Mouse (Mus musculus) forebrain, embryonic 10.5 days (tissue): Measurements from ENCODE around the gene Aimp1. TPM values are rescaled to one million over a fixed set of nuclear protein-coding genes. Genes with fewer than 3 reads are reported as not detected.

Experiments used
- DNase-seq: peaks from one replicate; pipeline ENCODE4 v3.0.0-alpha.2; 2017; ENCODE audit warnings: low spot score; ENCODE audit errors: extremely low spot score
- H3K27ac ChIP-seq: fragments of 300-500 bp; sonication (generic); 2 replicates; pipeline ENCODE4 v1.5.1; 2016; ENCODE audit warnings: mild to moderate bottlenecking
- H3K27me3 ChIP-seq: fragments of 300-500 bp; sonication (generic); 2 replicates; pipeline ENCODE4 v1.6.1; 2016; ENCODE audit warnings: mild to moderate bottlenecking; ENCODE audit not compliant: poor library complexity, severe bottlenecking
- H3K36me3 ChIP-seq: fragments of 300-500 bp; sonication (generic); replicated peaks from 2 replicates; pipeline ENCODE4 v1.6.1; 2016; ENCODE audit warnings: mild to moderate bottlenecking, moderate library complexity
- H3K4me1 ChIP-seq: fragments of 300-500 bp; sonication (generic); 2 replicates; pipeline ENCODE4 v1.6.1; 2016
- H3K4me3 ChIP-seq: fragments of 300-500 bp; sonication (generic); 2 replicates; pipeline ENCODE4 v1.5.1; 2016; ENCODE audit warnings: mild to moderate bottlenecking, moderate library complexity
- H3K9me3 ChIP-seq: fragments of 300-500 bp; sonication (generic); 2 replicates; pipeline ENCODE4 v1.6.1; 2016; ENCODE audit warnings: mild to moderate bottlenecking, moderate library complexity
- WGBS: fragments of 180-500 bp; shearing (Covaris S2); methylation state at CpG from one replicate; pipeline ENCODE4 v1.1.7; 2016; 5-methylcytosine and 5-hydroxymethylcytosine counted together
- polyA plus RNA-seq: library from polyadenylated mRNA; unstranded; fragments of >200 nt; fragmentation: Nextera tagmentation; extraction: Ambion mirVana; gene quantifications from 2 replicates; pipeline ENCODE4 v1.2.1, GENCODE M21; 2016

Aimp1 gene
- polyA plus RNA-seq, 1 experiment from 2014 or later = 78.0 TPM

DNA sequence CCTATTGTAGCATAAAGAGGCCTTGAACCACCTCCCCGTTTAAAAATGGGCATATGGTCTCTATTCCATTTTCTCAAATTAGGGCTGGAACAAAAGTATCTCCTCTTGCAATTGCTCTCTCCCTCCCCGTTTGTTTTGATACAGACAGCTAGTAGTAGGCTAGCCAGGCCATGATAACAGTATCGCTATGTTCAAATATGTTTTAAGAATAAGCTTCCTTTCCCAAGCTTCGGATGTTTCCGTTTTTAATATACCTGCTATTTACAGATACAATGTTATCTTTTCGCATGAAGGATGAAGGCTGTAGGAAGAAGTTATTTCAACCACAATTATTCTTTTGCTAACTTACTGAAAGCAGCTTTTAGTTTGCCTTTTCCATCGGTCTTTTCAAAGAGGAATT, 34.8 kb downstream of the Aimp1 start:
- 91% methylated on average over 7 of the region's 7 CpGs for WGBS
- no peaks in the 10 kb centered on the region for H3K36me3 ChIP-seq
- no peak for DNase-seq

DNA sequence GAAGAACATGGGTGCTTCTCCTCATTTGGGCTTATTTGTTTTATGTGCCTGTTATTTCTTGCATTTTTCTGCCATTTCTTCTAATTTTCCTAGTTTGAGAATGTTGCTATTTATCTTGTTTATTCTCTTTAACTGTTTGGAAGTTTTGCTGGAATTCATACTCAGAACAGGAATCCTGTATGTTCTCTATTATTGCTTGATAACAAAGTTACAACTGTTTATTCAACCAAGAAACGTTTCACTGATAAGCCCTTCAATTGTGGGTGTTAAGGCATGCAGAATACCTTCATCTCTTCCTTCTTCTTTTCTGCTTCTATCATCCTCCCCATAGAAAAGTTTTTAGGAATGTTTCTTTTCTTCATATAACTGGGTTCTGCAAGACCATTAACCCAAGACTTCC, 37.4 kb downstream of the Aimp1 start:
- H3K36me3 ChIP-seq = no peaks in the 10 kb centered on the region
- no peaks in the 10 kb centered on the region for H3K4me1 ChIP-seq
- no peak overlapping the region for H3K27ac ChIP-seq
- H3K27me3 ChIP-seq = no peaks in the 10 kb centered on the region
- no peaks in the 10 kb centered on the region for H3K9me3 ChIP-seq
- DNase-seq = no peak
- no peak overlapping the region for H3K4me3 ChIP-seq
- WGBS = 60% methylated on average over 1 of the region's 1 CpGs

More for the DNA sequence above, 34.8 kb downstream of the Aimp1 start:
- H3K27ac ChIP-seq = no peak overlapping the region
- H3K27me3 ChIP-seq = no peaks in the 10 kb centered on the region
- no peaks in the 10 kb centered on the region for H3K9me3 ChIP-seq
- no peaks in the 10 kb centered on the region for H3K4me1 ChIP-seq
- no peak overlapping the region for H3K4me3 ChIP-seq

DNA sequence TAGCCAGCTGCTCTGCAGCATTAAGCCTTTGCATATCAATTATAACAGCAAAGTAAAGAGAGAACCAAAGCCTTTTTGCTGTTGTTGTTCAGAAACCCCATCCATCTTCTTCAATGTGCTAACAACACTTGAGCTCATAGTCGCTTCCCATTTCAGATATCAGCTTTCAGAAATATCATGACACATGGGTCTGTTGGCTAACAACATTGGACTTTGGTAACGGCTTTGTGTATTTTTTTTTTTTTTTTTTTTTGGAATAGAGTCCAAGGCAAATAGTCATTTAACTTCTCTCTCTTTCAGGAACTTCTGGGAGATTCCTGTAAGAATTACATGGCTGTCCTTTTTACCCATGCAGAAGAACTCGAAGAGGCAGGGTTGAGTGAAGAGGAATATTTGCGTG, 40.1 kb downstream of the Aimp1 start:
- Histone ChIP-seq H3K27ac (no peak overlapping the region), H3K36me3 (no peaks in the 10 kb centered on the region), H3K27me3 (no peaks in the 10 kb centered on the region), H3K9me3 (no peaks in the 10 kb centered on the region), H3K4me3 (no peak overlapping the region), H3K4me1 (no peaks in the 10 kb centered on the region)
- no peak for DNase-seq
- WGBS = 89% methylated on average over 4 of the region's 4 CpGs

DNA sequence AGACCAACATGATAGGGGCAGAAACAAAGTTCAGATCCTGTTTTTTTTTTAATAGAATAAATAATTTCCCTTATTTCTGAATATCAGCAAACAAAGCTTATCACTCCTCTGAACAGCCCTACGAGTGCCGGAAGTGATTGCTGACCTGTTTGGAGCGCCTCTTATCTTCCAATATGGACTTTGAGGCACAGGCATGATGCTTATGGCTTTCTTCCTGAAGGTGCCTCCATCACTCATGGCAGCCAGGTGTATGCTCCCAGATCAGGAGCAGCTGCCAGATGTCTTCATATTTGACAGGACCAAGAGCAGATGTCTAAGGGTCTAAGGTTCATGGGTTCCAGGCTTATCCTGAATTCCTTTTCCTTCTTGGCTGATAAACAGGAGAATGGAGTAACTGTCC, 47.1 kb downstream of the Aimp1 start:
- no peaks in the 10 kb centered on the region for H3K36me3 ChIP-seq
- H3K27ac ChIP-seq = no peak overlapping the region
- H3K4me3 ChIP-seq = no peak overlapping the region
- H3K4me1 ChIP-seq = no peaks in the 10 kb centered on the region
- H3K27me3 ChIP-seq = no peaks in the 10 kb centered on the region
- no peak for DNase-seq
- WGBS = 96% methylated on average over 3 of the region's 3 CpGs
- H3K9me3 ChIP-seq = no peaks in the 10 kb centered on the region

DNA sequence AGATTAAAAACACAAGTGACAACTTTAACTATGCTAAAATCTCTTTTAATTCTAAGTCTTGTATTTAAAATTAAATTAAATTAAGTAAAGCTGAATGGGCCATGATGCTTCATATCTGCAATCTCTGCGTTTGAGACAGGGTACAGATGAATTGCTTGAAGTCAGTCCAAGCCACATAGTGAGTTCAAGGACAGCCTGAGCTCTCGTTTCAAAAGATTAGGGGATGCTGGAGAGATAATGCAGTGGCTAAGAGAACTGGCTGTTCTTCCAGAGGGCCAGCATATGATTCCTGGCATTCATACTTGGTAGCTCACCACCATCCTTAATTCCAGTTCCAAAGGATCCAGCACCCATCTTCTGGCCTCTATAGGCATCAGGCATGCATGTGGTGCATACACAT, 50.9 kb downstream of the Aimp1 start:
- WGBS = 71% methylated on average over 2 of the region's 2 CpGs
- no peak overlapping the region for H3K4me3 ChIP-seq
- no peaks in the 10 kb centered on the region for H3K9me3 ChIP-seq
- DNase-seq = no peak
- H3K27me3 ChIP-seq = no peaks in the 10 kb centered on the region
- no peaks in the 10 kb centered on the region for H3K4me1 ChIP-seq
- no peak overlapping the region for H3K27ac ChIP-seq
- no peaks in the 10 kb centered on the region for H3K36me3 ChIP-seq

DNA sequence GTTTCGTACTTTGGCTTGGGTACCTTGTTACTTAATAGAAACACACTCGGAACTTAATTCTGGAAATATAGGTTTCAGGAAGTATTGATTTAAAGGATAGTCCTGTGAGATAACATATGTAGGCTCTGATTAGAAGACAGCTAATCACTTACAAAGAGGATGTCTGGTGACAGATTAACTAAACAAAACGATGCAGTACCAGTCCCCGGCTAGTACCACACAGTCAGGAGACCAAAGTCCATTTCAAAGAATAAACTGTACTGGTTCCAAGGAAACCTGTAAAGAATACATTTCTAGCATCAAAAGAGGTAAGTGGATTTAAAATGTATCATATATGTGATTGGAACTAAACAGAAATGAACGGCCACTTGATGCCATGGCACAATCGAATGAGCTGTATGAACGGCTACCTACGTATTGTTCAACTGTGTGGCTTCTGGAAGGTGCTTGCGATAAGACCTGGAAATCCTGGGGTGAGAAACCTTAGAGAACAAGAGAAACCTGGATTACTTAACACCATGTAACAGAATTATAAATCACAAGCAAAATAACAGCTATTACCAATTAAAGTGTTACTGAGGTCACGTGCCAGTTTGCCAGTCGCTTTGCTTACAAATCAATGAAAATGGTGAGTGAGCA, 54.5 kb downstream of the Aimp1 start, which contains the start of gene Gimd1:
Gene Gimd1, plus strand, starts transcription at position 220 of the 639 bp plus-strand sequence.
- no peak within 1 kb of the TSS for H3K4me3 ChIP-seq
- H3K9me3 ChIP-seq = no peaks in the 10 kb centered on the region
- H3K27ac ChIP-seq = no peak within 1 kb of the TSS
- 92% methylated on average over 11 of the region's 11 CpGs for WGBS
- no peaks in the 10 kb centered on the region for H3K36me3 ChIP-seq
- no peak for DNase-seq
- no peaks in the 10 kb centered on the region for H3K27me3 ChIP-seq
- no peaks in the 10 kb centered on the region for H3K4me1 ChIP-seq

DNA sequence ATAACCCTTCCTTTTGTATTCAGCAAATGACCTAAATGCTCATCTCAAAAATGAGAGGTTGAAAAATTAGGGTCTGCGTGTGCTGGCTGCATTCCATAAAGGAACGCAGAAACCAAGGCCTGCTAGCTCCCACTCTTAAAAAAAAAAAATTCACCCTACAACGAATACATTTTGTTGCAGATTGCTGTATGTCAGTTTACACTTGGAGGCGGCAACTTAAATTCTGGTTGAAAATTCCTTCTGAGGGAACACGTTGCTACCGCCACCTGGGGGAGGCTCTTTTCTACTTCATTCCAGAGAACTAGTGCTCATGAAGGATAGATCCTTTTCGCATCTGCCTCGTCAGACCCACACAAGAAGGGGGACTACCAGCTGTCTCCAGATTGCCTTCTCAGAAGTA, 55.4 kb downstream of the Aimp1 start:
- WGBS = 59% methylated on average over 8 of the region's 8 CpGs
- Histone ChIP-seq H3K27ac (no peak overlapping the region), H3K27me3 (no peaks in the 10 kb centered on the region), H3K9me3 (no peaks in the 10 kb centered on the region), H3K36me3 (no peaks in the 10 kb centered on the region), H3K4me1 (no peaks in the 10 kb centered on the region), H3K4me3 (no peak overlapping the region)
- no peak for DNase-seq

Other genes with a start within 250 kb of the Aimp1 start
- gene Gimd1, start 54.5 kb downstream of the Aimp1 start, polyA plus RNA-seq = not detected in 2 replicates
- 20.1 and 21.2 TPM in 2 replicates for gene Tbck, start 226 bp downstream of the Aimp1 start, polyA plus RNA-seq